Mouse (Mus musculus): Measurements from ENCODE around the gene Arpc1b.
"Not testable (repeated sequence)": the region's sequence is repeated elsewhere in the genome, so short reads cannot be mapped to it uniquely, and the experiment has no call there.

The Arpc1b gene

GRCm38 (mm10) chr5:145114071-145114605 lies at the start of gene Arpc1b:
Gene Arpc1b, plus strand, starts transcription at chr5:145114215.
- DNase-seq (ENCODE audit: extremely low spot score), result peak; percentile 60

- DNase-seq (ENCODE audit: extremely low spot score), result no peak
These were observed 49.2 kb upstream of the Arpc1b start for GRCm38 (mm10) chr5:145064765-145065340.

- DNase-seq (ENCODE audit: extremely low spot score), result no peak
These were observed 45.2 kb upstream of the Arpc1b start for GRCm38 (mm10) chr5:145068863-145069262.

GRCm38 (mm10) chr5:145069707-145070106 lies 44.3 kb upstream of the Arpc1b start:
- peak; percentile 67 for DNase-seq (ENCODE audit: extremely low spot score)

GRCm38 (mm10) chr5:145071342-145071741 lies 42.7 kb upstream of the Arpc1b start:
- DNase-seq (ENCODE audit: extremely low spot score), result peak; percentile 10

GRCm38 (mm10) chr5:145075081-145075480 lies 38.9 kb upstream of the Arpc1b start:
- no peak for DNase-seq (ENCODE audit: extremely low spot score)

GRCm38 (mm10) chr5:145081866-145082613 lies 32.0 kb upstream of the Arpc1b start:
- DNase-seq (ENCODE audit: extremely low spot score), result no peak

GRCm38 (mm10) chr5:145083201-145083600 lies 30.8 kb upstream of the Arpc1b start:
- not testable (repeated sequence) for DNase-seq (ENCODE audit: extremely low spot score)

GRCm38 (mm10) chr5:145083632-145084451 lies 30.2 kb upstream of the Arpc1b start, which contains the start of the genes Arpc1a and Kpna7:
Gene Arpc1a, plus strand, starts transcription at chr5:145083830.
Gene Kpna7, minus strand, starts transcription at chr5:145084030.
- DNase-seq (ENCODE audit: extremely low spot score), result peak; percentile 92

- DNase-seq (ENCODE audit: extremely low spot score), result no peak
These were observed 29.2 kb upstream of the Arpc1b start for GRCm38 (mm10) chr5:145084822-145085221.

- DNase-seq (ENCODE audit: extremely low spot score), result no peak
These were observed 25.8 kb upstream of the Arpc1b start for GRCm38 (mm10) chr5:145088186-145088585.

GRCm38 (mm10) chr5:145089878-145090277 lies 24.1 kb upstream of the Arpc1b start:
- no peak for DNase-seq (ENCODE audit: extremely low spot score)

- DNase-seq (ENCODE audit: extremely low spot score), result no peak
These were observed 17.8 kb upstream of the Arpc1b start for GRCm38 (mm10) chr5:145096195-145096594.

- no peak for DNase-seq (ENCODE audit: extremely low spot score)
These were observed 15.6 kb upstream of the Arpc1b start for GRCm38 (mm10) chr5:145098340-145098821.

- no peak for DNase-seq (ENCODE audit: extremely low spot score)
These were observed 13.1 kb upstream of the Arpc1b start for GRCm38 (mm10) chr5:145100960-145101359.

GRCm38 (mm10) chr5:145101451-145101850 lies 12.6 kb upstream of the Arpc1b start:
- DNase-seq (ENCODE audit: extremely low spot score), result not testable (repeated sequence)

- no peak for DNase-seq (ENCODE audit: extremely low spot score)
These were observed 11.3 kb upstream of the Arpc1b start for GRCm38 (mm10) chr5:145102706-145103105.

- no peak for DNase-seq (ENCODE audit: extremely low spot score)
These were observed 9.7 kb upstream of the Arpc1b start for GRCm38 (mm10) chr5:145104328-145104727.

- no peak for DNase-seq (ENCODE audit: extremely low spot score)
These were observed 8.2 kb upstream of the Arpc1b start for GRCm38 (mm10) chr5:145105694-145106275.

GRCm38 (mm10) chr5:145110401-145110800 lies 3.6 kb upstream of the Arpc1b start:
- DNase-seq (ENCODE audit: extremely low spot score), result no peak

- DNase-seq (ENCODE audit: extremely low spot score), result no peak
These were observed 1.4 kb upstream of the Arpc1b start for GRCm38 (mm10) chr5:145112566-145112965.

GRCm38 (mm10) chr5:145113416-145113815 lies 599 bp upstream of the Arpc1b start:
- no peak for DNase-seq (ENCODE audit: extremely low spot score)
